Mouse (Mus musculus): ENCODE measurements around the gene Tjap1. TPM values are rescaled to one million over a fixed set of nuclear protein-coding genes. Genes with fewer than 3 reads are reported as not detected.

The Tjap1 gene
- polyA plus RNA-seq (2012; rRNA removed), result 95.7 and 100 TPM in 2 replicates

GRCm38 (mm10) chr17:46282483-46283123, at the start of gene Tjap1:
Gene Tjap1, minus strand, starts transcription at chr17:46283026.

GRCm38 (mm10) chr17:46327906-46328534, 45.2 kb upstream of the Tjap1 start, which contains the start of gene Abcc10:
Gene Abcc10, minus strand, starts transcription at chr17:46328352.

GRCm38 (mm10) chr17:46297364-46298219, 14.8 kb upstream of the Tjap1 start, which contains the start of gene Dlk2:
Gene Dlk2, plus strand, starts transcription at chr17:46297421.

GRCm38 (mm10) chr17:46253452-46254084, 29.3 kb downstream of the Tjap1 start, which contains the start of gene Lrrc73:
Gene Lrrc73, plus strand, starts transcription at chr17:46253531.

GRCm38 (mm10) chr17:46247512-46248188, 35.2 kb downstream of the Tjap1 start, which contains the start of the genes Polr1c and Yipf3:
Gene Polr1c, minus strand, starts transcription at chr17:46248054.
Gene Yipf3, plus strand, starts transcription at chr17:46248080.

Other genes starting within 250 kb of the Tjap1 start
- 38.1 and 43.1 TPM in 2 replicates for gene Mrps18a, start 172.0 kb downstream of the Tjap1 start, polyA plus RNA-seq (2012; rRNA removed)
- gene Rsph9, start 138.8 kb downstream of the Tjap1 start, polyA plus RNA-seq (2012; rRNA removed), result 30.2 and 32.9 TPM in 2 replicates
- 12.6 and 18.3 TPM in 2 replicates for gene Mad2l1bp, start 129.5 kb downstream of the Tjap1 start, polyA plus RNA-seq (2012; rRNA removed)
- gene Gtpbp2, start 122.0 kb downstream of the Tjap1 start, polyA plus RNA-seq (2012; rRNA removed), result 119 and 122 TPM in 2 replicates
- 6.9 and 7.8 TPM in 2 replicates for gene Polh, start 80.4 kb downstream of the Tjap1 start, polyA plus RNA-seq (2012; rRNA removed)
- 35.4 and 37.4 TPM in 2 replicates for gene Xpo5, start 80.2 kb downstream of the Tjap1 start, polyA plus RNA-seq (2012; rRNA removed)
- gene Polr1c, start 35.0 kb downstream of the Tjap1 start, polyA plus RNA-seq (2012; rRNA removed), result 70.9 and 83.1 TPM in 2 replicates
- 332 and 400 TPM in 2 replicates for gene Yipf3, start 34.9 kb downstream of the Tjap1 start, polyA plus RNA-seq (2012; rRNA removed)
- gene Lrrc73, start 29.5 kb downstream of the Tjap1 start, polyA plus RNA-seq (2012; rRNA removed), result 11.6 and 14.3 TPM in 2 replicates
- 1.9 and 3.8 TPM in 2 replicates for gene Dlk2, start 14.4 kb upstream of the Tjap1 start, polyA plus RNA-seq (2012; rRNA removed)
- gene Abcc10, start 45.3 kb upstream of the Tjap1 start, polyA plus RNA-seq (2012; rRNA removed), result 27.7 and 35.5 TPM in 2 replicates
- 21.4 and 22.3 TPM in 2 replicates for gene Zfp318, start 100.7 kb upstream of the Tjap1 start, polyA plus RNA-seq (2012; rRNA removed)
- 12.5 and 15.5 TPM in 2 replicates for gene Crip3, start 145.9 kb upstream of the Tjap1 start, polyA plus RNA-seq (2012; rRNA removed)
- not detected in 2 replicates for gene Slc22a7, start 155.4 kb upstream of the Tjap1 start, polyA plus RNA-seq (2012; rRNA removed)
- gene Ttbk1, start 204.6 kb upstream of the Tjap1 start, polyA plus RNA-seq (2012; rRNA removed), result 0.33 and 0.38 TPM in 2 replicates
- 14.5 and 20.1 TPM in 2 replicates for gene Dnph1, start 213.7 kb upstream of the Tjap1 start, polyA plus RNA-seq (2012; rRNA removed)